Mouse (Mus musculus) midbrain, embryonic 11.5 days (tissue): Measurements from ENCODE around the gene Stip1. TPM values are rescaled to one million over a fixed set of nuclear protein-coding genes. Genes with fewer than 3 reads are reported as not detected.
"Not testable (repeated sequence)": the region's sequence is repeated elsewhere in the genome, so short reads cannot be mapped to it uniquely, and the experiment has no call there.

ENCODE experiments used
- ATAC-seq: fragments of 200-750 bp; cut with Nextera tagmentation; 2 replicates; pipeline ENCODE4 v1.8.0; 2017; ENCODE audit warnings: moderate TSS enrichment, moderate library complexity; ENCODE audit not compliant: low FRiP score
- DNase-seq: peaks from one replicate; pipeline ENCODE4 v3.0.0; 2015; ENCODE audit warnings: low spot score; ENCODE audit errors: missing footprints
- H3K27ac ChIP-seq: fragments of 300-500 bp; sonication (generic); 2 replicates; pipeline ENCODE4 v1.5.1; 2014; ENCODE audit warnings: low read depth, low read length
- H3K27me3 ChIP-seq: fragments of 300-500 bp; sonication (generic); 2 replicates; pipeline ENCODE4 v1.6.1; 2014; ENCODE audit warnings: mild to moderate bottlenecking, low read length, moderate library complexity, mixed read lengths; ENCODE audit not compliant: control insufficient read depth, insufficient read depth
- H3K36me3 ChIP-seq: fragments of 300-500 bp; sonication (generic); 2 replicates; pipeline ENCODE4 v1.6.1; 2014; ENCODE audit warnings: mild to moderate bottlenecking, low read length, moderate library complexity, mixed read lengths; ENCODE audit not compliant: control insufficient read depth, insufficient read depth
- H3K4me1 ChIP-seq: fragments of 300-500 bp; sonication (generic); 2 replicates; pipeline ENCODE4 v1.6.1; 2014; ENCODE audit warnings: low read length; ENCODE audit not compliant: control insufficient read depth, insufficient read depth
- H3K4me2 ChIP-seq: fragments of 300-500 bp; sonication (generic); 2 replicates; pipeline ENCODE4 v1.6.1; 2014; ENCODE audit warnings: mild to moderate bottlenecking, moderate library complexity
- H3K4me3 ChIP-seq: fragments of 300-500 bp; sonication (generic); 2 replicates; pipeline ENCODE4 v1.5.1; 2014; ENCODE audit warnings: low read depth, low read length
- H3K9ac ChIP-seq: fragments of 300-500 bp; sonication (generic); 2 replicates; pipeline ENCODE4 v1.6.1; 2014; ENCODE audit warnings: low read length
- H3K9me3 ChIP-seq: fragments of 300-500 bp; sonication (generic); 2 replicates; pipeline ENCODE4 v1.6.1; 2016; ENCODE audit warnings: low read length; ENCODE audit not compliant: control insufficient read depth
- WGBS: fragments of 180-500 bp; shearing (Covaris S2); extraction: QIAGEN DNeasy Blood & Tissue Kit; methylation state at CpG from one replicate; pipeline ENCODE4 v1.1.7; 2014; 5-methylcytosine and 5-hydroxymethylcytosine counted together
- polyA plus RNA-seq: library from polyadenylated mRNA; unstranded; fragments of >200 nt; fragmentation: Nextera tagmentation; extraction: Ambion mirVana; gene quantifications from 2 replicates; pipeline ENCODE4 v1.2.1, GENCODE M21; 2014

Stip1 gene
- polyA plus RNA-seq, 1 experiment from 2014 or later = 416 TPM

DNA sequence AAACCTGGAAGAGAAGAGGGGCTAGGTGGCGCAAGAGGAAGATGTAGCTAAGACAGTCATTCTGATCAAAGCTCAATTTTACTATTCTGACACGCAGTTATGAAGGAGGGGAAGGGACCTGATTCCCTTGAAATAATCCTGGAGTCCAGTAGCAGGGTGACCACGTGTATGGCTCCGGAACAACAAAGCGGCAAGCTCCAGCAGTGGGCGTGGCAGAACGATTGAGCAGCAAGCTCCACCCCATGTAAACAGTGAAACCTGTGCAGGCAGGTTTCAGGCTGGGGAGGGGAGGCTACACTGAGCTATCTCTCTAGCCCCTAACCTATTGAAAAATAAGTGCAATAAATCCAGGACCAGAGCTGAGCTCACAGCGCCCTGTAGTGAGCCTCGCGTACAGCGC lies 35.6 kb upstream of the Stip1 start:
- Histone ChIP-seq H3K4me1 (peaks cover 34% of the 10 kb centered on the region), H3K27me3 (peaks cover 22% of the 10 kb centered on the region)
- H3K27ac ChIP-seq, H3K4me3 ChIP-seq, H3K9ac ChIP-seq, H3K4me2 ChIP-seq, DNase-seq, H3K9me3 ChIP-seq, ATAC-seq, H3K36me3 ChIP-seq: not testable (repeated sequence)
- WGBS = 88% methylated on average over 11 of the region's 11 CpGs

DNA sequence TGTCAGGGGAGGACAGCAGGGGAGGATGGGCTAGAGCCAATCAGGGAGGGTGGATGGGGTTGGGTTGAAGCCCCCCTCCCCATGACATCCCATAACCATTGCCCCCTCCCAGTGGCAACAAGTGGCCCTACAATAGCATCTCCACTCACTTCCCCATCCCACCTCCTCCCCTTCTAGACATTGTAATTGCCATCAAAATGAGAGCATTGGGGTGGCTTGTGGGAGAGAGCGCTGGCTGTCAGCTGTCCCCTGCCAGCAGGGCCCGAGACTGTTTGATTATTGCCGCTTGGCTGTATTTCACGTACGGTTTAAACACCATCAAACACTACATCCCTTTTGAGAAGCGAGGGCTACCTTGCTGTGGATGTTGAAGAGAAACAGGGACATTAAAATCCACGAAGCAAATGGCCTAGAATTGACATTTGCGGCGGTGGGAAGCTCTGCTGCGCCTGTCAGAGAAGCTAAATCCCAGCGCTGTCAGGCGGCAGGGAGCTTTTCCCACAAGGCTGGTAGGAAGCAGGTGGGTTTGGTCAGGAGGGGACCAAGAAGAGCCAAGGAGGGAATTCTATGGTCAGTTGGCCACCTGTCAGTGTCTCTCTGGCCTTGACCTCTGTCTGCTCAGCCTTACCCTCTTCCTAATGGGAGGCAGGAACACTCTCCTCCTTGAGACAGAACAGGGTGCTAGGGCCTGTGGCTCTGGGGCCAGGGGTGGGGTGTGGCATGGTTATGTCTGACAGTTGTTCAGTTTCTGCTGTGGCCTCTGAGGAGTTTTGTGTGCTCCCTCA lies 34.4 kb upstream of the Stip1 start:
- ATAC-seq (no peak), DNase-seq (no peak)
- no peak overlapping the region for H3K9ac ChIP-seq
- no peak overlapping the region for H3K4me3 ChIP-seq
- no peak overlapping the region for H3K4me2 ChIP-seq
- no peak overlapping the region; the same call in 1 of the 2 replicates for H3K27ac ChIP-seq
- no peaks in the 10 kb centered on the region for H3K36me3 ChIP-seq
- H3K27me3 ChIP-seq = peaks cover 18% of the 10 kb centered on the region
- 41% methylated on average over 12 of the region's 12 CpGs for WGBS
- no peaks in the 10 kb centered on the region for H3K9me3 ChIP-seq
- H3K4me1 ChIP-seq = peaks cover 40% of the 10 kb centered on the region

DNA sequence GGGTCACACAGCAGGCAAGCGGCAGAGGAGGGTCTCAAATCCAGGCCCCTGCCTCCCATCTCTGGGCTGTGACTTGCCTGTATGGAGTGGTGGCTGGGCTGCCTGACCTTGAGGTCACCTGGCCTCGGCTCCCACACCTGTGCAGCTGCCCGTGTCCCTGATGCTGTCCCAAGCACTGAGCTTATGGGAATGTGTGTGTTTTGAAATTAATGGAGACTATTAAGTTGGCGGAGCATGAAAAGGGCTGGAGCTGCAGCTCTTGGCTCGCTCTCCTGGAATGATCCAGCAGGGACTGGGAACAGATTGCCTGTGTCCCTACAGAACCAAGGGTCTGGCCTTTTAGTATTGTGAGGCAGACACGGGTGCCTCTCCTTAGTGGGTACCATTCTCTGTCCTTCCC lies 32.5 kb upstream of the Stip1 start:
- H3K9me3 ChIP-seq = no peaks in the 10 kb centered on the region
- 62% methylated on average over 6 of the region's 6 CpGs for WGBS
- H3K4me1 ChIP-seq = peaks cover 56% of the 10 kb centered on the region
- no peaks in the 10 kb centered on the region for H3K36me3 ChIP-seq
- no peak overlapping the region for H3K27ac ChIP-seq
- H3K4me2 ChIP-seq = no peak overlapping the region
- peaks cover 19% of the 10 kb centered on the region for H3K27me3 ChIP-seq
- no peak overlapping the region for H3K9ac ChIP-seq
- ATAC-seq (no peak), DNase-seq (no peak)
- H3K4me3 ChIP-seq = no peak overlapping the region

DNA sequence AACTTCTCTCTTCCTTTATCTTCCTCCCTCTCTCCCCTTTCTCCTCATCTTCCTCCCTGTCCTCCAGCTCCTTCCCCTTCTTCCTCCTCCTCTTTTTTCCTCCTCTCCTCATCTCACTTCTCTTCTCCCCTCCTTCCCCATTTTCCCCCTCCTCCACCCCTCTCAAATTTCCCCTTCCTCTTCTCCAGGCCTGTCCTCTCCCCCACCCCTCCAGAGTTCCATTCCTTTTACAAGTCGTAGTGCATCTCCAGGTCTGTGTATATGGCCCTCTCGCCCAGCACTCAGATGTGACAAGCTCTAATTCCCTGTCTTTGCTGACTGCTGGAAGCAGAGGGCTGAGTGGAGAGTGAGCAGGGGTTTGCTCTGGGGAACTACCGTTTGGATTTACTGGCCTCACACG lies 31.0 kb upstream of the Stip1 start:
- DNase-seq (no peak), ATAC-seq (no peak)
- Histone ChIP-seq H3K4me3 (no peak overlapping the region), H3K4me1 (peaks cover 70% of the 10 kb centered on the region), H3K9me3 (no peaks in the 10 kb centered on the region), H3K9ac (peak overlapping the region; percentile 13), H3K27ac (peak overlapping the region; percentile 85), H3K4me2 (peak overlapping the region; percentile 32), H3K36me3 (no peaks in the 10 kb centered on the region), H3K27me3 (peaks cover 27% of the 10 kb centered on the region)
- WGBS = 3% methylated on average over 4 of the region's 4 CpGs

DNA sequence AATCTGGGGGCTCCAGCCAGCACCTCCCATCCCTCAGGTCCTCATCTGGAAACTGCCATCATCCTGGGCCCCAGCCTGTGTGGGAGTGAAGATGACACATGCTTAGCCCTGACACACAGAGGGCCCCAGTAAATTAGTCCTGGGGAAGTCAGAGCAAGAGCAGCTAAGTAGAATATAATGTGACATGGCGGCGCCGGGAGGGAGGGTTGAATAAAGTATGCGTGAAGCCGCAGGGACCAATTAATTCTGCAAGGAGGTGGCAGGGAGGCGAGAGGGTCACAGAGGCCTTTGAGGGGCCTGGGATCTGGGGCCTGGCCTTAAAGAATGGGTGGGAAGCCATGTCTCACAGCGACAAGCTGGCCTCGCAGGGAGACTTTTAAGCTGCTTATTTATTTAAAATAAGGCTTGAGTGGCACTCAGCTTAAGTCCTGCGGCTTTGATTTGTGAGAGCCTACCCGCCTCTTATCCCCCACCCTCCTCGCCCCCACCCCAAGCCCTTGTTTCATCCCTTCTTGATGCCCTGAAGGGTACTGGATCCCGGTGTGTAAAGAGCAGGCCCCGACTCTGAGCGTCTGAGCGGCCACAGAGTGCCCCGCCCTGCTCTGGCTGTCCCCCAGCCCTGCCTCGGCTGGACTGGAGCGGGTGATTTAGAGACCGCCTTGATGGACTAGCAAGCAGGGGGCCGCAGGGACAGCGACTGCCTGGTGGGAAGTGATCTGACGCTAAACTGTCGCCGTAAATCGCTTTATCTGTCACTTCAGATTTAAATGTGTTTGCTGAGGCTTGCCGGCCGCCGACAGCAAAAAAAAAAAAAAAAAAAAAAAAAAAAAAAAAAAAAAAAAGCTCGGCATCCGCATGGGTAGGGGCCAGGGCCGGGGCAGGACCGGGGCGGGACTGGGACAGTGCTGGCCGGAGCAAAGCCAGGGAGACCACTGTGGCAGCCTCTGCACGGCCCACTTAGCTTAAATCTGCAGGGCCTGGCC lies 30.3 kb upstream of the Stip1 start:
- 2% methylated on average over 35 of the region's 35 CpGs for WGBS
- peak overlapping the region; percentile 85 for H3K27ac ChIP-seq
- H3K4me3 ChIP-seq = no peak overlapping the region
- DNase-seq (peak; percentile 95), ATAC-seq (peak; percentile 85)
- peaks cover 70% of the 10 kb centered on the region for H3K4me1 ChIP-seq
- H3K27me3 ChIP-seq = peaks cover 31% of the 10 kb centered on the region
- no peaks in the 10 kb centered on the region for H3K36me3 ChIP-seq
- peak overlapping the region; percentile 32 for H3K4me2 ChIP-seq
- peak overlapping the region; percentile 13 for H3K9ac ChIP-seq
- no peaks in the 10 kb centered on the region for H3K9me3 ChIP-seq

DNA sequence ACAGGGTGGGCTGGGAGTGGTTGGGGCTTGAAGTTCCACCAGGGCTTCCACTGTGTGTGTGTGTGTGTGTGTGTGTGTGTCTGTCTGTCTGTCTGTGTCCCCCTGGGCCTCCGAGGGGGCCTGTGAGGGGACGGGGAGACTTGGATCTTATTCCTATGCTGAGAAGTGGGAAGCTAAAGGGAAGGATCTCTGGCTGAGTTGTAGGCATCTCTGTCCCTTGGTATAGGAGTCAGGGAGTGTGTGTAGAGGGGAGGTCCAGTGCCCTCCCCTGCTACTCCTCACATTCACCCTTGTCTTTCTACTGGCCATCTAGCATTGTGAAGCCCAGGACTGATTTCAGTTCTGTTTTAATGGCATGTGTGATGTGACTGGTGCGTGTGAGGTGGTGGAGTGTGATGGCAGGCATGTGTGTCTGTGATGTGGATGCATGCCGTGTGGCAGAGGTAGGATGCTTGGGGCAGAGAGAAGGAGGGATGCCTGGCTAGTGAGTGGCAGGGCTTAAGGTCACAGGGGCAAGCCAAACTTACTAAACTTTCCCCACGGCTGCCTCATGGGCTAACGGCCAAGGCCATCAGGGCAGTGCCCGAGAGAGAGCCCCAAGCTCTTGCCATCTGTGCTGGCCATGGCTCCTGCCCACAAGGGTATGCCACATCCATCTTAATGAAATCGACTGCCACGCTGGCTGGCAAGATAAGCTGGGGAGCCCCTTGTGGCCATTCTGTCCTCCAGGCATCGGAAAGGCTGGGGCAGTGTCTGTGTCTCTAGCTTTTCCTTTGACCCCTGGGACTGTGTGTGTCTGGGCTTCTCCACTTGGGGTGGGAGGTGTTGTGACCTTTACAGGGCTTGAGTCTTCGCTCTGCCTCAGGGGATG lies 29.1 kb upstream of the Stip1 start:
- Histone ChIP-seq H3K27ac (peak overlapping the region; percentile 85), H3K27me3 (peaks cover 31% of the 10 kb centered on the region), H3K9ac (no peak overlapping the region), H3K4me3 (no peak overlapping the region), H3K4me2 (no peak overlapping the region; the same call in 1 of the 2 replicates), H3K36me3 (no peaks in the 10 kb centered on the region), H3K9me3 (no peaks in the 10 kb centered on the region), H3K4me1 (peaks cover 70% of the 10 kb centered on the region)
- DNase-seq (peak; percentile 92), ATAC-seq (no peak)
- 35% methylated on average over 11 of the region's 11 CpGs for WGBS

DNA sequence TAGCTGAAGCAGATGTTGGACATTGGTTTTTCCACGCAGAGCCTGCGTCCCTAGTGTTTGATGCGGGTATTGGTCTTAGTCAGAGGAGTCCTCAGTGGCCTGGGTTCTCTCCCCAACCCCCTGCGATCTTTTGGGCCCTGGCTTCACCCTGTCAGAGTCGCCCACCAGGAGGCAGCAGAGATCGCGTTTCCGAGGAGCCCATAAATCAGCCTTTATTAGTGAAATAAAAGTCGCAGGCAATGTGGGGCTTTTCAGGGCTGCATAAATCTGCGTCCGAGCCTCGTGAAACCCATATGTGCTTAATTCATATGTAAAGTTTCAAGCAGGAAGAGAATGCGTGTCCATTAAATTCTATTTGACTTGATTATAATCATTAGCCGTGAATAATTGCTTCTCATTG lies 28.4 kb upstream of the Stip1 start:
- ATAC-seq (peak; percentile 20; the same call in 1 of the 2 replicates), DNase-seq (peak; percentile 100)
- H3K9me3 ChIP-seq = no peaks in the 10 kb centered on the region
- WGBS = 6% methylated on average over 14 of the region's 14 CpGs
- peaks cover 65% of the 10 kb centered on the region for H3K4me1 ChIP-seq
- H3K4me2 ChIP-seq = no peak overlapping the region
- peaks cover 28% of the 10 kb centered on the region for H3K27me3 ChIP-seq
- peak overlapping the region; percentile 20; the same call in 1 of the 2 replicates for H3K9ac ChIP-seq
- H3K36me3 ChIP-seq = no peaks in the 10 kb centered on the region
- no peak overlapping the region for H3K4me3 ChIP-seq
- 0 out of 2 replicates have a peak overlapping the region, but pooled peaks have one; percentile 26 for H3K27ac ChIP-seq

DNA sequence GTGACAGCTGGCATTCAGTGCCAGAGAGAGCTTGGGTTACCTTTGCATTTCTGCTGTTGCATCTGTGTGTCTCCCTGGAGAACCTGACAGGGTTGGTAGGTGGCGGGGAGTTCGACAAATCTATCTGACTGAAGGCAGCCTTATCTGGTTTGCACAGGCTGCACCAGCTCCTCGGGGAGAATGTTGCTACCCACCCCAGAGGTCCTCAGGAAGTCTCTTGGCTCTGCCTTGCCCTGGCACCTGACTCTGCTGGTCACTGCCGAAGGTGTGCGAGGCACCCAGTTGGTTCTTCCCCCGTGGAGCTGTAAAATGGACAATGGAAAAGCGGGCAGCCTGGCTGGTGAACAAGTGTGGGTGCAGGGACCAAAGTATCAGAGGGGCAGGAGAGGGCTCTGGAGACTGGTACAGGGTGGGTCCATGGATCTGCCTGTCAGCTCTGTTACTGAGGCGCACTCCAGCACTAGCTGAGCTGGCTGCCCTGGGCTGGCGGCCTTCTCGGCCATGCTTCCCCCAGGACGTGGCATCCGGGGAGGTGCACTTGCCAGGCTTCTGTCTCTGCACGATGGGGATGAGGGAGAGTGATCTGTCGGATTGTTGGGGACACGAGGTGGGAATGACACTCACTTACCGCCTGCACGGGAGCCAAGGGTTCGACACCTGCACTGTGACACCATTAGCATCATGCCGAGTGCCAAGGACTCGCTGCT lies 27.7 kb upstream of the Stip1 start:
- WGBS = 55% methylated on average over 20 of the region's 20 CpGs
- Histone ChIP-seq H3K27me3 (peaks cover 25% of the 10 kb centered on the region), H3K4me2 (no peak overlapping the region), H3K36me3 (no peaks in the 10 kb centered on the region), H3K4me1 (peaks cover 59% of the 10 kb centered on the region), H3K4me3 (no peak overlapping the region), H3K27ac (no peak overlapping the region), H3K9ac (peak overlapping the region; percentile 20; the same call in 1 of the 2 replicates), H3K9me3 (no peaks in the 10 kb centered on the region)
- DNase-seq = no peak
- ATAC-seq = no peak
